Mouse (Mus musculus): ENCODE measurements around the gene Zfp503.

The Zfp503 gene

GRCm38 (mm10) chr14:21993251-21994060, 4.1 kb upstream of the Zfp503 start:
- DNase-seq (ENCODE audit: low spot score) = peak; percentile 6

GRCm38 (mm10) chr14:21992321-21992885, 3.0 kb upstream of the Zfp503 start:
- DNase-seq (ENCODE audit: low spot score) = no peak

GRCm38 (mm10) chr14:21991856-21992255, 2.5 kb upstream of the Zfp503 start:
- no peak for DNase-seq (ENCODE audit: low spot score)

- no peak for DNase-seq (ENCODE audit: low spot score)
Observed at GRCm38 (mm10) chr14:21991251-21991780, 1.9 kb upstream of the Zfp503 start.

- DNase-seq (ENCODE audit: low spot score) = no peak
Observed at GRCm38 (mm10) chr14:21990321-21991021, 1.1 kb upstream of the Zfp503 start.

- DNase-seq (ENCODE audit: low spot score) = peak; percentile 23
Observed at GRCm38 (mm10) chr14:21988577-21989290, 667 bp downstream of the Zfp503 start.

- peak; percentile 93 for DNase-seq (ENCODE audit: low spot score)
Observed at GRCm38 (mm10) chr14:21987660-21988576, 1.5 kb downstream of the Zfp503 start.

GRCm38 (mm10) chr14:21986733-21987659, 2.4 kb downstream of the Zfp503 start:
- DNase-seq (ENCODE audit: low spot score) = peak; percentile 52

GRCm38 (mm10) chr14:21985981-21986732, 3.2 kb downstream of the Zfp503 start:
- DNase-seq (ENCODE audit: low spot score) = peak; percentile 91

GRCm38 (mm10) chr14:21985426-21985931, 3.9 kb downstream of the Zfp503 start:
- DNase-seq (ENCODE audit: low spot score) = peak; percentile 19

GRCm38 (mm10) chr14:21984757-21985425, 4.5 kb downstream of the Zfp503 start:
- DNase-seq (ENCODE audit: low spot score) = no peak

GRCm38 (mm10) chr14:21983950-21984730, 5.3 kb downstream of the Zfp503 start:
- DNase-seq (ENCODE audit: low spot score) = no peak

- DNase-seq (ENCODE audit: low spot score) = no peak
Observed at GRCm38 (mm10) chr14:21983311-21983949, 6.0 kb downstream of the Zfp503 start.

GRCm38 (mm10) chr14:21982592-21983310, 6.7 kb downstream of the Zfp503 start:
- no peak for DNase-seq (ENCODE audit: low spot score)

GRCm38 (mm10) chr14:21982096-21982591, 7.3 kb downstream of the Zfp503 start:
- no peak for DNase-seq (ENCODE audit: low spot score)

GRCm38 (mm10) chr14:21981462-21981861, 7.9 kb downstream of the Zfp503 start:
- DNase-seq (ENCODE audit: low spot score) = peak; percentile 77

Data from layer of hippocampus, adult 11-12 months (tissue).